Mouse (Mus musculus) cerebellum, adult 18-20 months (tissue): ENCODE results near the gene Ksr2.
A peak's percentile ranks its signal among the peaks of the same experiment; 100 is the strongest.
"Not testable (repeated sequence)": the region's sequence is repeated elsewhere in the genome, so short reads cannot be mapped to it uniquely, and the experiment has no call there.

Experiments
- DNase-seq, 2 experiments: peaks; one replicate each; pipeline ENCODE4 v3.0.0; 2021

Ksr2 gene

DNA sequence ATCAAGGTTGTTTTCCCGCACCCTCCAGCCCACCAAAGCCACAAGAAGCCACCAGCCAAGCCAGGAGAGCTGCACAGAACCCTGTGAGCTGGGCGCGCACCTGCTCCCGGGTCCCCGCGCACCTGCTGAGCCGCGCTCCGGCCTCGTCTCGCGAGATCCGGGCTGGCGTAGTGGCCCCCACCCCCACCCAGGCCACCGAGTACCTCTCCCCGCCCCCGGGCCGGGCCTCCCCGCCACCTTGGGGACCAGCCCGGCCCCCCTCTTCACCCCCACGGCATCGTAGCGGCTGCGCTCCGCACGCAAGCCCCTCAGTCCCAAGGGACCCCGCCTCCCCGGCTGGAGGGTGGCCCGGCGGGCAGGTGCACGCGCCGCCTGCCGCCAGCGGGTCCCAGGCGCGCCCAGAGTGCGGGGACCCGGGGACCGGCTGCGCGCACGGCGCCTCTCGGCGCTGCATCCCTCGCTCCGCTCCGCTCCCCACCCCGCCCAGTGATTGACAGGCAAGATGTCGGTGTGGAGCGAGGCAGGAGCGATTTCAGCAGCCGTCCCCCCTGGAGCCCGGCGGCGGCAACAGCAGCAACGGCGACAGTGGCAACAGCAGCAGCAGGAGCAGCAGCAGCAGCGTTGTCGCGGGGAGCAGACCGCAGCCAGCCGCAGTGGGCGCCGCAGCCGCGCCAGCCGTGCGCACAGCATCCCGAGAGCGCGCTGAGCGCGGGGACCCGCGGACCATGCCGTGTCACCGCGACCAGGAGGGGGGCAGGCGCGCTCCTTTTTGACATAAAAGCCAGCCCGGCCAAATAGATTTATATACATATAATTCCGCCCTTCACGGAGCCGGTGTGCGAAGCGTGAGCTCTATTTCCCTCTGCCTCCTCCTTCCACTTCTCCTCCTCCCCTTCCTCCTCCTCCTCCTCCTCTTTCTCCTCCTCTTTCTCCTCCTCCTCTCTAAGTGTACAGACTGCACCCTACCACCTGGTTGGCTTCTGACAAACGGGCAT lies at the start of gene Ksr2:
Gene Ksr2 (plus strand): TSS at position 494 of the 995 bp plus-strand sequence.
- DNase-seq, result peak; percentile 83 to 89

DNA sequence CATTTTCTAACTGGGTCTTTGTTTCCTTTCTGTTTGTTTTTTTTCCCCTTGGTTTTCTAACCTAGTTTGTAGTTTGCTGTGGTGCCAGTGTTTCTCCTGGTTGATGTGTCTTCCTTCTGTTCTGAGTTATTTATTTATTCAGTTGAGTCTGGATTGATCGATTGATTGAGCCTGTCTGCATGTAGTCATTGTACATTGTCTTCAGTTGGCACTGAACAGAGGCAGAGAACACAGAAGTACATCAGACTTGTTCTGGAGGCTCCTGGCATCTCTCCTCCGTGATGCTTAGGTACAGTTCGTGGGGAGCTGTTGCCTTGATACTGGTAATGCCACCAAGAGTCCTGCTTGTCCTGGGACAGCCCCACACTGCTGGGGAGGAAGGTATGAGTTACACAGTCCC lies 49.0 kb upstream of the Ksr2 start:
- DNase-seq, result no peak

DNA sequence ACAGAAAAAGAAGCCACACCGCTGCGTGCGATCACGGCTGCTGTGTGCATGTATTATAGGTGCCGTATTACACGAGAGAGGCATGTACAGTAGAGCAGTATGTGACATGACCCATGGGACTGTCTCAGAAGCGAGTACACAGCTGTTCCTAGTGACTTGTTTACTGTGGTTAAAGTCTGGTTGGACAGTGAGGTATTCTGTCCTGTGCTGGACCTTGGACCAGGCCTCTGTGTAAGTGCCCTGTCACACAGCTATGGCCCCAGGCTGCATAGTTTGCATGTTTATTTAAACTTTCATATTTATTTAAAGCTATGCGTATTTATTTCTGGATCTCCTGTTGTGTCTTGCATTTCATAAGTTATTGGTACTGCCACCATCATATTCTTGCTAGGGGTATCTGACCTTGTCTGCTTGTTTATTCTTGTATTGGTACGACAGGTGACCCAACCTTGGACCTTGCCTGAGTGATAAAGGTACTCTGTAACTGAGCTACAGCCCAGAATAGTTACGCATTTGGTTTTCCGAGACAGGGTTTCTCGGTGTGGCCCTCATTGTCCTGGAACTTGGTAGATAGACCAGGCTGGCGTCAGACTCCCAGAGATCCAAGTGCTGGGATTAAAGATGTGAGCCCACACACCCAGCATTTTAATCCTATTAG lies 47.8 kb upstream of the Ksr2 start:
- no peak for DNase-seq

DNA sequence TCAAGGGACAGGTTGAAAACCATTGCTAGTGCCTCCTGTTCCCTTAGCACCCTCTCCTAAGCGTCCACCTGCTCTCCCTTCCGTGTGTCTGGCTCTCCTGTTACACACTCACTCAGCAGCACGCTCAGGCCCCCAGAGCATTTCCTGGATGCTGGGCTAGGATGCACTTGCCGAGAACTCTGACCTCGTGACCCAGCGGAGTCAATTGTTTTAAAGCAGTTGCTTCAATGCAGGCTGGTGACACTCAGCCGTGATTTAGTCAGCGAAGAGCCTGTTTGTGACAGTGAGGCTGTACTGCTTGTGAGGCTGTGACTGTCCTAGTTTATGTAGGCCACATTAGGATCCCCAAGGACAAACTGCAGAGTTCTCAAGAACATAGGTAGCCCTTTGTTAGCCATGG lies 46.6 kb upstream of the Ksr2 start:
- DNase-seq, result no peak

DNA sequence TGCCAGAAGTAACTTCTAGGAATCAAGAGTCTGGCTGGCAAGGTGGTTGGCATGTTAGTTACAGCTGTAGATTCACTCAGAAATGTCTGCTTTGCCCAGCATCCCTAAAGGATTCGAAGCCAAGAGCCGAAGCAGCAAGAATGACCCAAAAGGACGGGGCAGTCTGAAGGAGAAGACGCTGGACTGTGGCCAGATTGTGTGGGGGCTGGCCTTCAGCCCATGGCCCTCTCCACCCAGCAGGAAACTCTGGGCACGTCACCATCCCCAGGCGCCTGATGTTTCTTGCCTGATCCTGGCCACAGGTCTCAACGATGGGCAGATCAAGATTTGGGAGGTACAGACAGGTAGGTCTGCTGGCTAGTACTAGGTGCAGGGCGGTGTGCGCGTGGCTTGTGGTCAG lies 43.2 kb upstream of the Ksr2 start:
- no peak for DNase-seq

DNA sequence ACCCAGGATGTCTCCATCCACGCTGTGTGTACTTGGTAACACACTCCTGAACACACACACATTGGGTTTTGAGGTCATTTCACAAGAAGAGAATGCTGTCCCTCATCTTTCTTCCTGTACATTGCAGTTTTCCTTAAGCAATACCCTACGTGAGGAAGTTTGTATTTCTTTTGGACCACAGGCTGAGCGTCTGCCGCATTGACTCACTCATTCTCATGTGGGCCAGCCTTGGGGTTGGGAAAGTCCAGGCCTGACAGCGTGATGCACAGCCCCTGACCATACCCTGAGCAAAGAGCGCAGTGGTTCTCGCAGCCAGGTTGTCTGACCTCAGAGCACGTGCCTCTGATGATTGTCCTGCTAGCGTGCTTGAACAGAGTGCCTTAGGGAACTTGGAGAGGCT lies 40.4 kb upstream of the Ksr2 start:
- DNase-seq, result no peak

DNA sequence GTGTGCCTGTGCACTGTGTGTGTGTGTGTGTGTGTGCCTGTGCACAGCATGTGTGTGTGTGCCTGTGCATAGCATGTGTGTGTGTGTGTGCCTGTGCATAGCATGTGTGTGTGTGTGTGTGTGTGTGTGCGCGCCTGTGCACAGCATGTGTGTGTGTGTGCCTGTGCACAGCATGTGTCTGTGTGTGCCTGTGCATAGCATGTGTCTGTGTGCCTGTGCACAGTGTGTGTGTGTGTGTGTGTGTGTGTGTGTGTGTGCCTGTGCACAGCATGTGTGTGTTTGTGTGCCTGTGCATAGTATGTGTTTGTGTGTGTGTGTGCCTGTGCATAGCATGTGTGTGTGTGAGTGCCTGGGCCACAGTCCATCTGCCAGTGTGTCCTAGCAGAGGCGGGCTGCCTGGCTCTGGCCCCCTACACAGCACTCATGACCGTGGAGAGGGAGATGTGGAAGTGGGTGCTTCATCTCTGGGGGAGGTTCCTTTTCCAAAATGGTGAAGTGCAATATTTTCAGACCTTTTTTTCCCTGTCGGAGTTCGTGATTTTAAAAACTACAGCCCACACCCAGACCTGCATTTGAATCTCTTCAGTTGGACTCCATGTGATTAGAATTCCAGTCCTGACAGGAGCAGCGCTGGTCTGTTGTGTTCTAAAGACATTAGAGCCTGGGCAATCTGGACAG lies 39.3 kb upstream of the Ksr2 start:
- no peak for DNase-seq

DNA sequence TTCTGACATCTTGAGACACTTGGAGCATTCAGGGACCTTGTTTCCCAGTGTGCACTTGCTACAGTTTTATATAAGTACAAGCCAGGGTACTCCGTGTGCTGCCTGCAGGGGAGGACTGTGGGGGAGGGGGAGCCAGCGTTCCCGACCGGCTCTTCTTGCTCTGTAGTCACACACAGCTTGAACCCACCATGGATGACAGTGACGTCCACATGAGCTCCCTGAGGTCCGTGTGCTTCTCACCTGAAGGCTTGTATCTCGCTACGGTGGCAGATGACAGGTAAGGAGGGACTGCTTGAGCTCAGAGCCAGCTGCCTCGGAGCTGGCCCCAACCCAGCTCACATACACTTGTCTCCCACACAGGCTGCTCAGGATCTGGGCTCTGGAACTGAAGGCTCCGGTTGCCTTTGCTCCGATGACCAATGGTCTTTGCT lies 37.5 kb upstream of the Ksr2 start:
- DNase-seq, result no peak

DNA sequence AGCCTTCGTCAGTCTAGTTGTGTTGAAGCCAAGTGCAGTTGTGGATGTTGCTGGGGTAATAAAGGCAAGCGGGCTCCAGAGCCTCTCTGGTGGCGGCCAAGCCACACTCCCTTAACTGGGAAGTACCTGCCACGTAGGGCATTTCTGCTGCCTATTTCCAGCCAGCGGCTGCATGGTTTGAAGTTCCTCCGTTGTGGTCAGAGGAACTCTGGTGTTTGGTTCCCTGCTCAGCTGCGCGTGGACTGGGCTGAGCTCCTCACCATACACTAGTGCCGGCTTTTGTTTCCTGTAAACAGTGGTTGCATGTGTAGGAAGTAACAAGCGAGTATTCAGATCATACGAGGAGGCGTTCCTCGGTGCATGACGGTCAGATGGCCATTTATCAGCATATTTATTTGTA lies 36.1 kb upstream of the Ksr2 start:
- not testable (repeated sequence) for DNase-seq

DNA sequence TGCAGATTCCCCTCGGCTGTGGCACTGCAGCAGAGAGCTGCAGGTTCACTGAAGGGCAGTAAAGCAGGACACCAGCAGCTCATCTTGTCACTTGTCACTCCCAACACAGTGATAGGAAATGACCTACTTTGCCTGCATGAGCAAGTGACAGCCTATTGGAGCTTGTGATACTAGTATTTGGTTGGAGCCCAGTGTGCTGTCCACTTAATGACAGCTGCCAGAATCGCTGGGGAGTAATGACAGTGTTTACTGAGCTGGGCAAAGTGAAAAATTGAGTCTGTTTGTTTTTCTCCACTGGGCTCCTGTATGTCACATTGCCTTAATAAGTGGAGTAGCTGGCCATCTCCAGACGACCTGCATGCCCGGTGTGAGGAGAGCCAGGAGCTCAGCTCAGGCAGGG lies 33.6 kb upstream of the Ksr2 start:
- no peak for DNase-seq

DNA sequence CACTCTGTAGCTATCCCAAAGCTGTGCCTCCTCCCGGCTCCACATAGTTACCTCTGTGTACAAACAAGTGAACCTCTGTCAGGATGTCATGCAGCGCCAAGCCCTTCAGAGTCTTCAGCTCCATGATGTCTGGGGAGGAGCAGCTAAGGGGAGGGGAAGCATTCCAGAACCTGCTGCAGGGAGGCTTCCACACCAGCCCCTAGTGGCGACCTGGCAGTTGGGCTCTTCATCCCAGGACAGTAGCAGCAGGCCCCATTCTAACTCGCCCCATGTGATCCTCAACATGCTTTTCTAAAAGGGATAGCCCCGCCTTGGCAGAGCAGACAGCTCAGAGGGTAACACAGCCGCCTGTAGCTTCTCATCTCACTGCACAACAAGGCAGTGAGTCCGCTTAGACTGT lies 32.0 kb upstream of the Ksr2 start:
- DNase-seq, result no peak

DNA sequence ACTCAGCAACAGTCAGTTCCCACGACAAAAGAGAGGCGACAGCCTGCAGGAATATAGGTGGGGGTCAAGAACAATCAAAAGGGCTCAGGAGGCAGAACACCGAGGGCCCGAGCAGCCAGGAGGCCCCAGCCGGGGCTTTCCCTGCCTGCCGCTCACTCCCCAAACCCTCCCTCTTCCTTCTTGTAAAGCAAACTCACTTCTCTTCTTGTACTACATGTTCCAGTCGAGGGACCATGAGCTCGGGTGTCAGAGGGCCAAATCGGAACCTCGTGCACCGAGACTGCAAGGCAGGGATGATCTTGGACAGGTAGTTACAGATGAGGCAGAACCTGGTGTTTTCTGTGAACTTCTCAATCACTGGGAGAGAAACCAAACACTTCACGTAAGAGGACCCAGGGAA lies 30.6 kb upstream of the Ksr2 start:
- DNase-seq, result no peak

DNA sequence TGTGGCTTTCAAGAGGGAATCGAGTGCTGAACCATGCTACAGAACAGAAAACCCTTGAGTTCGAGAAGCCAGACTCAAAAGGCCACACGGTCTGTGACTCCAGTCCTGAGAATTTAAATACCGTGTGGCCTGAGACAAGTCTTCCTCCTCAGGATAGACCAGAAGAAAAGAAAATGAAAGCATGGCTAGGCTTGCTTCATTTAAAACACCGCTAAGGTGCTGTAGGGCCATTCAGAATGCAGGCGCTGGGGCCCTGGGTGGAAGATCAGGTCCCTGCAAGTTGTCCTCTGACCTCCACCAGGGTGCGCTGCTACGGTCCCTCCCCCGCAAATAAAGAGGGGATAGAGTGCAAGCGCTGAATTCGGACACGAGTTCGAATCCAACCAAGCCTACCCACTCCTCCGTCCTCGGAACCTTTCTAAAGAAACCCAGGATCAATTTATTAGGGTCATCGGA lies 25.5 kb upstream of the Ksr2 start:
- DNase-seq, result peak; percentile 67 to 69

DNA sequence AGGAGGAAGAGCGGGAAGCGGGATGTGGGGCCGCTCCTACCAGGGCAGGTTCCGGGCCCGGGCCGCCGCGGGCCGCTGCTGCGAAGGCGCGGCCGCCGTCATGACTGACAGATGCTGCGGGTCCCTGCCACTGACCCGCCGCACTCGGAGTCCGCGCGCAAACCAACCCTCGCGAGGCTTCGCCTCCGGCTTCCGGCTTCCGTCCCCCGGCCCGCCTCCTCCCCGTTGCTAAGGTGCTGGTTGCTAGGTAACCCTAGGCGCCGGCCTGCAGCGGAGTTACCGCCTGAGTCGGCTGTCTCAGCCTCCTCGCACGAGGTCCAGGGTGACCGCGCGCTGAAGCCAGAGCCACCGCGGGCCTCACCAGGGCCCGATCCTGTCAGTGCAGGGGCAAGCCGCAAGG lies 24.9 kb upstream of the Ksr2 start, which contains the start of gene Rfc5:
Gene Rfc5 (minus strand): TSS at position 171 of the 400 bp plus-strand sequence.
- DNase-seq, result peak; percentile 91 to 95

DNA sequence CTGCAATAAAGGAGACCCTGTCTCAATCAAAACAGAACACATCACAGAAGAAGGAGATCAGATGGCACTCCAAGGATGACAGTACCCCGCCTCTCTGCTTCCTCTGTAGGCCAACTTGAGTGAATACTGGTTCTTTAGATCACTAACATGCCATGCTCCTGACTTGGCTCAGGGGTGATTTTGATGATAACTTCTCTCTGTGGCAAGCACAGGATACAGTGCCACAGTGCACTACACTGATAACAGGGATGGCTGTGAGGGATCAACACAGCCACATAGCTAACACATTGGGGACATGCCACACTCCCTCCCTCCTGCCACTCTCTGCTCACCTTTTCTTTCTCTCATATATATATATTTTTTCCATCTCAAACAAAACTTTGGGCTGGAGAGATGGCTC lies 22.9 kb upstream of the Ksr2 start:
- DNase-seq, result no peak

DNA sequence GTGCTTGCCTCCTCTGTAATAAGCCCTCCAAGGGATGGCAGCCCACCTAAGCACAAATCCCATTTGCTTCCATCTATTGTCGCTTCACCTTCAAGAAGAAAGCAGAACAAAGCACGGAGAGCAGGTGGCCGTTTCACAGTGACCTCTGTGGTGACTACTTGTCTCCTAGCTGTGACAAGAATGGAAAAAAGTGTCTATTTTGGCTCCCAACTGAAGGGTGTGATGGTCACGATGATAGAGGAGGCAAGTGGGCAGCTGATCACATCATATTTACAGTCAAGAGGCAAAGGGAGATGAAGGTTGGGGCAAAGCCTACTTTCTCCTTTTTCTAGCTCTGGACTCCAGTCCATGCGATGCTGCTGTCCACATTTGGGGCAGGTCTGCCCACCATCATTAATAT lies 18.0 kb upstream of the Ksr2 start:
- no peak for DNase-seq

DNA sequence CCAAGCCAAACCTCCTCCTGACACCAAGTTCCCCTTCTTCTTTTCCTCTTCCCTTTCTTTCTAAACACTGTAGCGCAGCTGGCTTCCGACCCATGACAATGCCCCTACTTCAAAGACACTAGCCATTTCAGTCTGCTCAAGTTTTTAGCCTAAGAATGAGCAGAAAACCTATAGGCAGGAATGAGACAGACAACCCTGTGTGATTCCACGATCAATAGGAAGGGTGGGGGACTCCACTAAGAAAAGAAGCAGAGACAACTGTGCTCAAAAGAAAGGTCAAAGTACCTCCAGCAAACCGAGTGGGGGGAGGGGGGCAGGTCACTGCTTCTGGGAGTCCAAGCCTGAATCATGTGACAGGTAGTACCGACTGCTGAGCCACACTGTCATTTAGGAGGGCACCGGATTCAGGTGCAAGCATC lies 17.2 kb upstream of the Ksr2 start:
- DNase-seq, result no peak

DNA sequence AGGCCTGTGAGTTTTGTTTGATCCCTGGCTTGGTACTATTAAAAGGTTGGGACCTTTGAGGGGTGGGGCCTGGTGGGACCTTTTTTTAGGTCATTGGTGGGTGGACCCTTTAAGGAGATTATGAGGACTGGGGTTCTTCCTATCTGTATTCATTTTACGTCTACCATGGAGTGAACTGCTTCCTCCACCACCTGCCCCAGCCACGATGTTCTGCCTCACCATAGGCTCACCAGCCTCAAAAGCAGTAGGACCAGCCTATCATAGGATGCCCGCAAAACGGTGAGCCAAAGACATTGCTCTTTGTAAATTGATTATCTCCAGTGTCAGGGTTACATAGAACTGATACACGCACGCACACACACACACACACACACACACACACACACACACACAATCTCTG lies 16.4 kb upstream of the Ksr2 start:
- no peak for DNase-seq

DNA sequence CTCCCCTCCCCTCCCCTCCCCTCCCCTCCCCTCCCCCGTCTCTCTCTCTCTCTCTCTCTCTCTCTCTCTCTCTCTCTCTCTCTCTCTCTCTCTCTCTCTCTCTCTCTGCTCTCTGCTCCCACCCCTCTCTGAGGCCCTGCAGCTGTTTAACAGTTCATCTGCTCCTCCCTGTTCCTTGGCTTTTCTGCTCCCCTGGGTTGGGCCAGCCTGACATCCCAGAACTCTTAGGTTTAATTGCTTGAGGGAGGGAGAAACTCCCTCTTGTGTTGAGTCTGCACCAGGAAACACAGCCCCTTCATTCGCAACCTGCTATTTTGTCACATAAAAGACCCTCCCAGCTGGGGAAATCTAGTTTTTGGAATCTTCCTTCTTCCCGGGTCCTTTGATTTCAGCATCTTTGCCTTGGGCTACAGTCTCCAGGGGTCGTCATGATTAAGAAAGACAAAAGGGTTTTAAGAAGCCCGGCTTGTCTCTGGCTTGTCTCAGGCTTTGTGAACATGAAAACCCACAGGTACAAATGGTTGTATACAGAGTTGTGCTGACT lies 15.7 kb upstream of the Ksr2 start:
- no peak for DNase-seq

DNA sequence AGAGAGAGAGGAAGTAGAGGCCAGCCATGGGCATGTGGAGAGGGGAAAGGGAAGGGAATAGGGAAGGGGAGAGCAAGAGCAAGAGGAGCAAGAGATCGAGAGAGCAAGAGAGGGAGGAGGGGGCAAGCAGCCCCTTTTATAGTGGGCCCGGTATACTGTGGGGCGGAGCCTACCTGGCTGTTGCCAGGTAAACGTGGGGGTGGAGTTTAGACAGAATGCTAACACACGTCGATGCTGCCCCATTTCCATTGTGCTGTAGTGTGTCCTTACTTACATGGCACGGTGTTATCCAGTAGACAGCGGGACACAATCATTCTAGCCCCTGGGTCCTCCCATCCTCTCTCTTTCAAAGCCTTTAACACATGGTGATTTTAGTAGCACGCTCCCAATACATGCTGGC lies 14.5 kb upstream of the Ksr2 start:
- no peak for DNase-seq

DNA sequence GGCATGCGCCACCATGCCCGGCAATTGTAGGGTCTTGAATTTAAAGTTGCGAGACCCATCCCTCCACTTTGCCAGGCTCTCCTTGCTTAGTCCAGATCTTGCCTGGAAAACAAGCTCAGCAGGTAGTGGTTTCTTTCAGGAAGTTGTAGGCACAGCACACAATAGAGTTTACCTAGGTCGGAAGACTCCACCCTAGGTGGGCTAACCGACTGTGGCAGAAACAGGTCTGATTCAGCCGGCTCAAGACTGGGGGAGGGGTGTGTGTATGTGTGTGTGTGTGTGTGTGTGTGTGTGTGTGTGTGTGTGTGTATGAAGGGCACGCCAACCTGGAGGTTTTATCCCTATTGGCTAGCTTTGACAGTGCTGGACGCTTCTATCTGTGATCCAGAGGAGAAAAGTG lies 10.2 kb upstream of the Ksr2 start:
- no peak for DNase-seq

DNA sequence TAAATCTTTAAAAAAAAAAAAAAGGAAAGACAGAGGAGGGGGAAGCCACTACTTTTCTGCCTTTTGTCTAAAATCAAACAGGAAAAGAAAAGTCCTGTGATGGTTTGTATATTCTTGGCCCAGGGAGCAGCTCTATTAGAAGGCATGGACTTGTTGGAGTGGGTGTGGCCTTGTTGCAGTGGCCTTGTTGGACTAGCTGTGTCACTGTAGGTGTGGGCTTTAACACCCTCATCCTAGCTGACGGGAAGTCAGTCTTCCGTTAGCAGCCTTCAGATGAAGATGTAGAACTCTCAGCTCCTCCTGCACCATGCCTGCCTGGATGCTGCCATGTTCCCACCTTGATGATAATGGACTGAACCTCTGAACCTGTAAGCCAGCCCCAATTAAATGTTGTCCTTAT lies 9.1 kb upstream of the Ksr2 start:
- not testable (repeated sequence) for DNase-seq

DNA sequence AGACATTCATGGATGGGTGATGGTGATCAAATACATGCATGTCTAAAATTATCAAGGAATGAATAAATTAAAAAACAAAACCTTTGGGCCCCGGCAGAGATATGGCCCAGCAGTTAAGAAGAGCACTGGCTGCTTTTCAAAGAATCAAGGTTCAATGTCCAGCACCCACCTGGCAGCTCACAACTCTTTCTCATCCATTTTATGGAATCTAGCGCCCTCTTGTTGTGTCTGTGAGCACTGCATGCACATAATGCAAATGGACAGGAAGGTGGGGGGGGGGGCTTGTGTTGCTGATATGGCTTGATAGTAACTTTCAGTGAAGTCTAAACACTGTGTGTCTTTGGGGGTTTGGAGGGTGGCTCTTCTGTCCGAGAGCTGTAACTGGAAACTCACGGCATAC lies 5.6 kb upstream of the Ksr2 start:
- DNase-seq, result peak; percentile 29 to 38
